9 mouse cellular contexts compared by ENCODE assay signal in genomic region chr1:4671237-4672019, GRCm38 (mm10).
DNase-seq lines count a peak whose midpoint lies in the region; ATAC-seq and TF ChIP-seq lines count a peak whose summit lies in the region.
"Had no signal": no experiment of that assay in that cellular context is flagged by ENCODE, and none has a peak within 500 bp of the region (broad histone marks: within the 10 kb centered on the region; RNA-seq: fewer than 3 reads in every experiment).

No protein-coding gene starts in this region.

- H3K36me3 ChIP-seq in lung, embryonic 14.5 days (ENCODE audit: insufficient read depth) = no peaks in the 10 kb centered on the region
- H3K36me3 ChIP-seq in hindbrain, postnatal 0 days (ENCODE audit: insufficient read depth, low read length) = no peaks in the 10 kb centered on the region
- H3K36me3 ChIP-seq: embryonic facial prominence, embryonic 13.5 days; liver, embryonic 15.5 days had no signal

- H3K4me3 ChIP-seq in lung, embryonic 14.5 days (ENCODE audit: low read depth, low read length) = no peak overlapping the region
- H3K4me3 ChIP-seq in hindbrain, postnatal 0 days (ENCODE audit: low read length) = no peak overlapping the region
- H3K4me3 ChIP-seq: embryonic facial prominence, embryonic 13.5 days; liver, embryonic 15.5 days had no signal

- ATAC-seq in lung, embryonic 14.5 days (ENCODE audit: insufficient read depth) = peak; percentile 66
- ATAC-seq in hindbrain, postnatal 0 days = no peak
- ATAC-seq in activated CD4-positive, CD25-positive, alpha-beta regulatory T cell, adult 4 months = no peak
- no peak for ATAC-seq in megakaryocyte-erythroid progenitor cell, adult 5-6 weeks (replicated peaks; ENCODE audit: low FRiP score, low TSS enrichment, poor library complexity, severe bottlenecking)

- H3K9me3 ChIP-seq in lung, embryonic 14.5 days (ENCODE audit: low read depth, low read length) = no peaks in the 10 kb centered on the region
- H3K9me3 ChIP-seq in hindbrain, postnatal 0 days (ENCODE audit: low read length) = no peaks in the 10 kb centered on the region
- H3K9me3 ChIP-seq: embryonic facial prominence, embryonic 13.5 days; liver, embryonic 15.5 days had no signal

- no peak overlapping the region for H3K27ac ChIP-seq in lung, embryonic 14.5 days (ENCODE audit: low read depth)
- H3K27ac ChIP-seq in hindbrain, postnatal 0 days = no peak overlapping the region
- H3K27ac ChIP-seq: embryonic facial prominence, embryonic 13.5 days; liver, embryonic 15.5 days had no signal

- 18% methylated on average over 1 of the region's 1 CpGs for WGBS in lung, embryonic 14.5 days
- 21% methylated on average over 1 of the region's 1 CpGs for WGBS in hindbrain, postnatal 0 days

- no peak for TF ChIP-seq POLR2A in brain, embryonic 14.5 days (IDR thresholded peaks at IDR 0.05; ENCODE audit: borderline replicate concordance, extremely low read depth, insufficient read depth, insufficient read length, poor library complexity, severe bottlenecking)

- TF ChIP-seq CTCF in lung, embryonic 14.5 days (IDR thresholded peaks at IDR 0.05; ENCODE audit: low read depth) = no peak
- TF ChIP-seq CTCF in brain, embryonic 14.5 days (IDR thresholded peaks at IDR 0.05; ENCODE audit: borderline replicate concordance, extremely low read depth, insufficient read depth, insufficient read length) = no peak
- TF ChIP-seq CTCF in hindbrain, postnatal 0 days (IDR thresholded peaks at IDR 0.05; ENCODE audit: low read depth) = no peak

- H3K9ac ChIP-seq in lung, embryonic 14.5 days = no peak overlapping the region
- no peak overlapping the region for H3K9ac ChIP-seq in hindbrain, postnatal 0 days (replicated peaks; ENCODE audit: low read length)
- H3K9ac ChIP-seq: embryonic facial prominence, embryonic 13.5 days; liver, embryonic 15.5 days had no signal

- peak; percentile 45 for DNase-seq in lung, embryonic 14.5 days
- DNase-seq in lung, postnatal 4 days = no peak
- DNase-seq in brain, embryonic 14.5 days (ENCODE audit: low read depth) = peak; percentile 32
- DNase-seq in hindbrain, postnatal 0 days (ENCODE audit: low spot score) = peak; percentile 16
- DNase-seq in mesoderm, embryonic 11.5 days (ENCODE audit: low read depth, low spot score) = peak; percentile 22

- H3K4me2 ChIP-seq in lung, embryonic 14.5 days = no peak overlapping the region
- no peak overlapping the region for H3K4me2 ChIP-seq in hindbrain, postnatal 0 days (ENCODE audit: low read depth, low read length)
- H3K4me2 ChIP-seq: embryonic facial prominence, embryonic 13.5 days; liver, embryonic 15.5 days had no signal

- no peaks in the 10 kb centered on the region for H3K27me3 ChIP-seq in lung, embryonic 14.5 days (ENCODE audit: insufficient read depth, low read length)
- no peaks in the 10 kb centered on the region for H3K27me3 ChIP-seq in hindbrain, postnatal 0 days (ENCODE audit: insufficient read depth, low read length)
- H3K27me3 ChIP-seq: embryonic facial prominence, embryonic 13.5 days; liver, embryonic 15.5 days had no signal

- H3K4me1 ChIP-seq in lung, embryonic 14.5 days (ENCODE audit: insufficient read depth) = no peaks in the 10 kb centered on the region
- 0 out of 2 replicates have a peak, but pooled peaks cover 3% of the 10 kb centered on the region for H3K4me1 ChIP-seq in hindbrain, postnatal 0 days (ENCODE audit: insufficient read depth, low read length)
- H3K4me1 ChIP-seq: liver, embryonic 15.5 days had no signal

Comparison
In these comparisons a context has a peak if more than half of its experiments do, and no peak if none do; other contexts are left out.
1. DNase-seq: peak in lung, embryonic 14.5 days (single experiment), brain, embryonic 14.5 days (single experiment), hindbrain, postnatal 0 days (single experiment) and mesoderm, embryonic 11.5 days (single experiment); none in lung, postnatal 4 days (0 of 2).